Mouse (Mus musculus) ovary, adult 18-20 months (tissue): ENCODE results near the gene Adam26a.
"Not testable (repeated sequence)": the region's sequence is repeated elsewhere in the genome, so short reads cannot be mapped to it uniquely, and the experiment has no call there.

Experiments
- DNase-seq: peaks from one replicate; pipeline ENCODE4 v3.0.0; 2022; ENCODE audit warnings: low spot score, mixed read lengths

Adam26a gene

GRCm38 (mm10) chr8:43576607-43577006 lies at the start of gene Adam26a:
TSS of gene Adam26a (minus strand) at chr8:43576707.
- DNase-seq = not testable (repeated sequence)

GRCm38 (mm10) chr8:43616046-43616445 lies 39.5 kb upstream of the Adam26a start:
- no peak for DNase-seq

GRCm38 (mm10) chr8:43603657-43604056 lies 27.1 kb upstream of the Adam26a start:
- DNase-seq = not testable (repeated sequence)

- DNase-seq = not testable (repeated sequence)
Measured at GRCm38 (mm10) chr8:43603166-43603565, 26.7 kb upstream of the Adam26a start.

- not testable (repeated sequence) for DNase-seq
Measured at GRCm38 (mm10) chr8:43528006-43528405, 48.5 kb downstream of the Adam26a start, which contains the start of gene Adam26b. TSS of gene Adam26b (minus strand) at chr8:43528106.
